Mouse (Mus musculus) CH12.LX (cell line): ENCODE measurements around the gene Cdk5rap2. TPM values are rescaled to one million over a fixed set of nuclear protein-coding genes. Genes with fewer than 3 reads are reported as not detected.

ENCODE experiments used
- DNase-seq: peaks from one replicate; pipeline ENCODE4 v3.0.0-alpha.2; 2013; ENCODE audit errors: extremely low read depth
- H3K27ac ChIP-seq: 2 replicates; pipeline ENCODE4 v1.5.1; 2012; ENCODE audit warnings: low read depth, mild to moderate bottlenecking, control low read depth, moderate library complexity; ENCODE audit not compliant: insufficient read depth
- H3K27me3 ChIP-seq: replicated peaks from 2 replicates; pipeline ENCODE3; 2012; ENCODE audit warnings: inconsistent platforms
- H3K36me3 ChIP-seq, 2 experiments: replicated peaks in 1 of 2; 2 replicates each; pipeline versions ENCODE3 to v1.6.1; 2012; ENCODE audit warnings: inconsistent platforms in 1 of 2, low read length in 1 of 2, mild to moderate bottlenecking in 1 of 2, mixed read lengths in 1 of 2, moderate library complexity in 1 of 2; ENCODE audit not compliant: control insufficient read depth in 1 of 2, insufficient read depth in 1 of 2
- H3K4me1 ChIP-seq, 2 experiments: 2 replicates each; pipeline ENCODE4 v1.6.1; 2012; ENCODE audit warnings: inconsistent platforms in 1 of 2, moderate library complexity in 1 of 2; ENCODE audit not compliant: insufficient read depth in 2 of 2, control insufficient read depth in 1 of 2
- H3K4me2 ChIP-seq: 2 replicates; pipeline ENCODE4 v1.6.1; 2012; ENCODE audit warnings: low read depth, mild to moderate bottlenecking, control low read depth; ENCODE audit not compliant: poor library complexity, insufficient read depth, severe bottlenecking
- H3K4me3 ChIP-seq, 3 experiments: fragments of 150-350 bp in 1 of 3; sonication (generic) in 1 of 3; replicated peaks in 1 of 3; 2 replicates each; pipeline versions ENCODE3 to v1.5.1; 2011 to 2012; ENCODE audit warnings: low read depth in 2 of 3, low read length in 2 of 3, mild to moderate bottlenecking in 2 of 3, moderate library complexity in 2 of 3, control low read depth in 1 of 3, improper control_type of control experiment in 1 of 3, inconsistent platforms in 1 of 3, mixed read lengths in 1 of 3; ENCODE audit not compliant: poor library complexity in 1 of 3
- H3K79me2 ChIP-seq: replicated peaks from 2 replicates; pipeline ENCODE4 v1.6.1; 2012; ENCODE audit warnings: mild to moderate bottlenecking, moderate library complexity; ENCODE audit not compliant: control insufficient read depth, poor library complexity, insufficient read depth, severe bottlenecking; ENCODE audit errors: extremely low read depth
- H3K9ac ChIP-seq: 2 replicates; pipeline ENCODE4 v1.6.1; 2012; ENCODE audit warnings: low read depth, mild to moderate bottlenecking, control low read depth, moderate library complexity; ENCODE audit not compliant: insufficient read depth
- H3K9me3 ChIP-seq: replicated peaks from 2 replicates; pipeline ENCODE3; 2012; ENCODE audit warnings: low read length, inconsistent platforms, mixed read lengths
- CHD1 ChIP-seq: IDR thresholded peaks from 2 replicates; pipeline ENCODE4 v1.6.1; 2012; ENCODE audit warnings: low read depth, low read length, improper control_type of control experiment, inconsistent platforms
- CHD2 ChIP-seq: IDR thresholded peaks from 2 replicates; pipeline ENCODE4 v1.6.1; 2011; ENCODE audit warnings: low read length, improper control_type of control experiment
- CTCF ChIP-seq, 2 experiments: IDR thresholded peaks in 1 of 2; conservative IDR thresholded peaks in 1 of 2; 2 replicates each; pipeline ENCODE4 v1.5.1; 2011 to 2012; ENCODE audit warnings: low read depth in 2 of 2, low read length in 2 of 2, improper control_type of control experiment in 1 of 2, inconsistent platforms in 1 of 2, mild to moderate bottlenecking in 1 of 2, moderate library complexity in 1 of 2
- ELF1 ChIP-seq: IDR thresholded peaks from 2 replicates; pipeline ENCODE4 v1.6.1; 2014; ENCODE audit warnings: low read depth, mild to moderate bottlenecking, inconsistent platforms, low read length, improper control_type of control experiment
- HCFC1 ChIP-seq: IDR thresholded peaks from 2 replicates; pipeline ENCODE4 v1.6.1; 2012; ENCODE audit warnings: low read depth, mild to moderate bottlenecking, inconsistent platforms, low read length, improper control_type of control experiment
- JUND ChIP-seq: conservative IDR thresholded peaks from 2 replicates; pipeline ENCODE4 v1.6.1; 2011; ENCODE audit warnings: low read depth, low read length, improper control_type of control experiment
- KAT2A ChIP-seq: IDR thresholded peaks from 2 replicates; pipeline ENCODE4 v1.6.1; 2012; ENCODE audit warnings: low read length, improper control_type of control experiment, inconsistent platforms; ENCODE audit not compliant: insufficient replicate concordance
- MAFK ChIP-seq: IDR thresholded peaks from 2 replicates; pipeline ENCODE4 v1.6.1; 2011; ENCODE audit warnings: low read length, improper control_type of control experiment; ENCODE audit not compliant: insufficient replicate concordance
- MAX ChIP-seq: IDR thresholded peaks from 2 replicates; pipeline ENCODE4 v1.6.1; 2011; ENCODE audit warnings: low read length, improper control_type of control experiment
- MYC ChIP-seq: IDR thresholded peaks from 2 replicates; pipeline ENCODE4 v1.6.1; 2011; ENCODE audit warnings: low read depth, mild to moderate bottlenecking, improper control_type of control experiment, low read length
- PAX5 ChIP-seq: IDR thresholded peaks from 2 replicates; pipeline ENCODE4 v1.6.1; 2012; ENCODE audit warnings: low read length, inconsistent platforms, mixed read lengths
- RAD21 ChIP-seq: IDR thresholded peaks from 2 replicates; pipeline ENCODE4 v1.6.1; 2011; ENCODE audit warnings: low read depth, mild to moderate bottlenecking, low read length, improper control_type of control experiment, moderate library complexity
- SMC3 ChIP-seq: IDR thresholded peaks from 2 replicates; pipeline ENCODE4 v1.6.1; 2011; ENCODE audit warnings: low read depth, low read length, improper control_type of control experiment
- TCF12 ChIP-seq: IDR thresholded peaks from 2 replicates; pipeline ENCODE4 v1.6.1; 2014; ENCODE audit warnings: low read depth, mild to moderate bottlenecking, inconsistent platforms, low read length, improper control_type of control experiment
- UBTF ChIP-seq: IDR thresholded peaks from 2 replicates; pipeline ENCODE4 v1.6.1; 2012; ENCODE audit warnings: low read depth, mild to moderate bottlenecking, inconsistent platforms, low read length, improper control_type of control experiment, moderate library complexity
- USF2 ChIP-seq: conservative IDR thresholded peaks from 2 replicates; pipeline ENCODE4 v1.6.1; 2011; ENCODE audit warnings: low read depth, low read length, improper control_type of control experiment
- ZC3H11A ChIP-seq: IDR thresholded peaks from 2 replicates; pipeline ENCODE4 v1.6.1; 2012; ENCODE audit warnings: low read depth, mild to moderate bottlenecking, inconsistent platforms, low read length, improper control_type of control experiment
- ZKSCAN1 ChIP-seq: IDR thresholded peaks from 2 replicates; pipeline ENCODE4 v1.6.1; 2012; ENCODE audit warnings: low read depth, inconsistent platforms, low read length, improper control_type of control experiment, borderline replicate concordance
- ZMIZ1 ChIP-seq: IDR thresholded peaks from 2 replicates; pipeline ENCODE4 v1.6.1; 2012; ENCODE audit warnings: low read depth, mild to moderate bottlenecking, inconsistent platforms, low read length, improper control_type of control experiment
- dilution Hi-C: fragments of 300-500 bp; cut with MboI; formaldehyde crosslinking; loops from 2 replicates; pipeline ENCODE4 v1.14.3; 2020; ENCODE audit warnings: low sequenced_read_pairs; ENCODE audit not compliant: extremely low pct_unique_long_range_greater_than_20kb, extremely low pct_ligation_motif_present
- in situ Hi-C: fragments of 300-500 bp; cut with MboI; formaldehyde crosslinking; loops from 3 replicates; pipeline ENCODE4 v1.14.3; 2019; ENCODE audit warnings: low sequenced_read_pairs, low pct_ligation_motif_present, low pct_unique_long_range_greater_than_20kb, mixed read lengths
- polyA plus RNA-seq: library from polyadenylated mRNA; unstranded; fragments of >175 nt; gene quantifications from 2 replicates; pipeline ENCODE4 v1.2.1, GENCODE M21; 2012; ENCODE audit warnings: low read depth; ENCODE audit not compliant: insufficient read length
- total RNA-seq, 2 experiments: library from RNA; depleted of rRNA; stranded (reverse); fragments of 300-350 nt in 1 of 2; fragments of >200 nt in 1 of 2; gene quantifications; 2 replicates each; pipeline ENCODE4 v1.2.3; 2012 to 2014

Cdk5rap2 gene
- total and polyA plus RNA-seq, 3 experiments, result 12.1 to 26.3 (median 15.9) TPM

DNA sequence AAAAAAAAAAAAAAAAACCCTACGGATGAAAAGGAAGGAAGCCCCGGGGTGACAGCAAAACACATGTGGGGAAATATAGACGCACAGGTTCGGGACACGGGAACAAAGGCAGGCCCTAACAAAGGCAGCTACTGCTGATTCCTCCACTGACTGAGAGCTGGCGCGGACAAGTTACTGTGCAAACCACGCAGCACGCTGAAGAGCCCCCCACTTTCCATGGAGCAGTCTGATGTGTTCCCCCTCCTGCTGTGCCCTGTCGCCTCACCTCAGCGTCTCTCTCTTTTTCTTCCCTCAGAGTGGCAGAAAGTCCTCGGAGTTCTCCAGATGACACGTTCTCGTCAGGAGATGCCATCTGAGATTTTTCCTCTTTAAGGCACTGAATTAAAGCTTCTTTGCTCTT is 55.8 kb downstream of the Cdk5rap2 start:
- dilution Hi-C loops (no loop called here), in situ Hi-C loops (loop anchor here (25.0 kb wide), 1 partner anchor 292 kb away; no protein-coding TSS in a partner anchor)
- H3K36me3 ChIP-seq, result peaks cover 20 to 86% of the 10 kb centered on the region in 2 experiments

DNA sequence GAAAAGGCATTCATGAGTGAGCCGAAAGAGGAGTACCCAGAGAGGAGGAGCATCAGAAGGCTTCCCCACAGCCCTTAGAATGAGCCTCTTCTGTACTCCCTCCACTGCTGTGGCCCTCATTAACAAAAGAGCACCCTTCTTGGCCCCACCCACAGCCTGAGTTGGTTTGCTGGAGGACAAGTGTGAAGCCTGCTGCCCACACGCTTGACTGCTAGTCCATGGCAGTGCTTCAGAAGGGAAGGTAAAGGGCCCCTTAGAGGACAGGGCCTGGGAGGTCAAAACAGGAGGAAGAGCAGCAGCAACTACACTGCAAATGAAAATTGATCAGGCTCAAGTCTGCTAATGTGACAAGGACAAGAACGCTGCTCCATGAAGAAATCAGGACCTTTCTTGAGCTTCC is 56.6 kb downstream of the Cdk5rap2 start:
- dilution Hi-C loops, result no loop called here
- H3K4me1 ChIP-seq, result peaks cover 0 to 17% of the 10 kb centered on the region in 2 experiments; a peak in 2 of 4 replicates
- no peaks in the 10 kb centered on the region for H3K27me3 ChIP-seq
- no peaks in the 10 kb centered on the region for H3K79me2 ChIP-seq
- no peak overlapping the region for H3K27ac ChIP-seq
- H3K36me3 ChIP-seq, result peaks cover 20 to 87% of the 10 kb centered on the region in 2 experiments
- peak; percentile 26 for DNase-seq
- no peaks in the 10 kb centered on the region for H3K9me3 ChIP-seq
- in situ Hi-C loops, result loop anchor here (25.0 kb wide), 1 partner anchor 291 kb away; no protein-coding TSS in a partner anchor
- no peak overlapping the region for H3K4me3 ChIP-seq
- H3K9ac ChIP-seq, result no peak overlapping the region
- TF ChIP-seq ZC3H11A (no peak), PAX5 (no peak), ELF1 (no peak), SMC3 (no peak), JUND (no peak), UBTF (no peak), HCFC1 (no peak), CHD2 (no peak), ZKSCAN1 (no peak), RAD21 (no peak), CHD1 (no peak), MYC (no peak), ZMIZ1 (no peak), MAX (no peak), MAFK (no peak), CTCF (conservative IDR thresholded peaks at IDR 0.05 in 1 of 2, IDR thresholded peaks at IDR 0.05 in 1 of 2; ENCODE audit: low read depth in 2 of 2, low read length in 2 of 2) (no peak)
- no peak overlapping the region for H3K4me2 ChIP-seq

More for the DNA sequence above, 55.8 kb downstream of the Cdk5rap2 start:
- Histone ChIP-seq H3K9me3 (no peaks in the 10 kb centered on the region), H3K79me2 (no peaks in the 10 kb centered on the region), H3K9ac (no peak overlapping the region), H3K4me3 (no peak overlapping the region), H3K27me3 (no peaks in the 10 kb centered on the region), H3K27ac (no peak overlapping the region), H3K4me1 (peaks cover 0 to 17% of the 10 kb centered on the region in 2 experiments; a peak in 2 of 4 replicates), H3K4me2 (no peak overlapping the region)
- no peak for DNase-seq
- TF ChIP-seq UBTF (no peak), KAT2A (no peak), TCF12 (no peak), ELF1 (no peak), USF2 (no peak)
